Mouse (Mus musculus) liver, embryonic 14.5 days (tissue): ENCODE data around the gene Hmgb1.

Source experiments
- CTCF ChIP-seq: IDR thresholded peaks from 2 replicates; pipeline ENCODE4 v1.5.1; 2016; ENCODE audit warnings: antibody characterized with exemption, low read depth, control low read depth
- EP300 ChIP-seq: IDR thresholded peaks from 2 replicates; pipeline ENCODE4 v1.6.1; 2016; ENCODE audit warnings: antibody characterized with exemption, low read depth

- TF ChIP-seq CTCF (no peak), EP300 (peak; percentile 75)
Observed at GRCm38 (mm10) chr5:149136933-149137365, 47.3 kb downstream of the Hmgb1 start.
